Mouse (Mus musculus) ES-E14 (cell line): ENCODE measurements around the gene Mrtfa.

Experiments used
- ZC3H11A ChIP-seq: IDR thresholded peaks from 2 replicates; pipeline ENCODE4 v1.6.1; 2012; ENCODE audit warnings: low read depth, mild to moderate bottlenecking, inconsistent platforms, low read length, borderline replicate concordance
- ZNF384 ChIP-seq: IDR thresholded peaks from 2 replicates; pipeline ENCODE4 v1.6.1; 2012; ENCODE audit warnings: low read depth, low read length, inconsistent platforms

DNA sequence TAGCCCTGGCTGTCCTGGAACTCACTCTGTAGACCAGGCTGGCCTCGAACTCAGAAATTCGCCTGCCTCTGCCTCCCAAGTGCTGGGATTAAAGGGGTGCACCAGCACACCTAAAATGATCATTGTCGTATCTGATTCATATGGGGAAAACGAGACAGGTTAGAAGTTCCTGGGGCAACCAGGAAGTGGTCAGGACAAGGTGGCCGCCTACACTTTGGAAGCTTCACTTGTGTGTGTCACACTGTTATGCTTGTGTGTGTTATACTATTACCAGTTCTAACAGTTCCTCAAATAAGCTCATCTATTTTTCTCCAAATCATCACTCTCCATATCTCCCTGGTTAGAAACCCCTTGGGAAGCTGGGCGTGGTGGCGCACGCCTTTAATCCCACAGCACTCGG is 110.2 kb downstream of the Mrtfa start:
- TF ChIP-seq ZC3H11A (no peak), ZNF384 (no peak)
